20 mouse cellular contexts compared by ENCODE assay signal in the genomic region with DNA sequence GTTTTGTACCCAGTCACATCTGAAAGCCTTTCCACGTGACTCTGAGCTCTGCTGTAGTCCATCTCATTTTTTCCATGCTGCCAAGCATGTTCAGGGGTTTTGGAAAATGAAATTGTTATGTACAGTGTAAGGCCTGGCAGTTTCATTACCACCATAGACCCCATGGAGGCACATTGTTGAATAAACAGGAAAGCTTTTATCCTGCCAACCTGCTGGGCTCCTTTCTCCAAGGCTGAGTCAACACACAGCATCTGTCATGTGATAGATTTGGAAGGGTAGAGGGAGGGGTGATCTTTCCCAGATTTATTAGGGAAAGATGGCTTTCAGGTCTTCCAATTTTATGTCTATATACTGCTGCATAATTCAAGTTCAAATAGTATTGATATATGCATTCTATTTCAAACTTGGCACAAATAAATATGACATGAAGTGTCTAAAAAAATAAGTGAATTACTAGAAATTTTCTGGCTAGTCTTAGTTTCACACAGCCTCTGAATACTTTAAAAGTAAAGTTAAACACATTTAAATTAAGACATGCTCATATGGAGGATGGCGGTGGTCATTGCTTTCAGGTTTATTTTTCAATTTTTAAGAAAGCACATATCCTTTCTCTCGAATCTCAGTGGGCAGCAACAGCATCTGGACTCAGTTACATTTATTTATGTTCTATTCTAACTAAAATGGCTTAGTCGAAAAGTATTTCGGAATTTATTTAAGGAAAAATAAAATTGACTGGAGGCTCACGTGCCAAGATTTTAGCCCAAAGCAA.
A peak's percentile ranks its signal among the peaks of the same experiment; 100 is the strongest.
DNase-seq lines count a peak whose midpoint lies in the region; ATAC-seq lines count a peak whose summit lies in the region.
"Had no signal": no experiment of that assay in that cellular context is flagged by ENCODE, and none has a peak within 500 bp of the region (broad histone marks: within the 10 kb centered on the region; RNA-seq: fewer than 3 reads in every experiment).

No protein-coding gene starts in this region.

- H3K9me3 ChIP-seq in forebrain, embryonic 15.5 days: no peaks in the 10 kb centered on the region
- H3K9me3 ChIP-seq in forebrain, embryonic 11.5 days (ENCODE audit: control insufficient read depth, low read length): no peaks in the 10 kb centered on the region
- H3K9me3 ChIP-seq in forebrain, embryonic 16.5 days (ENCODE audit: control insufficient read depth, low read length): no peaks in the 10 kb centered on the region
- H3K9me3 ChIP-seq: embryonic facial prominence, embryonic 12.5 days; heart, embryonic 13.5 days; hindbrain, embryonic 12.5 days had no signal

- no peak overlapping the region for H3K9ac ChIP-seq in forebrain, embryonic 15.5 days (replicated peaks)
- H3K9ac ChIP-seq in forebrain, embryonic 11.5 days (ENCODE audit: low read length): no peak overlapping the region
- H3K9ac ChIP-seq in forebrain, embryonic 16.5 days (replicated peaks; ENCODE audit: low read depth, low read length): no peak overlapping the region
- H3K9ac ChIP-seq: embryonic facial prominence, embryonic 12.5 days; heart, embryonic 13.5 days; hindbrain, embryonic 12.5 days had no signal

- no peak for DNase-seq in forebrain, embryonic 11.5 days (ENCODE audit: low spot score)
- peak; percentile 1 for DNase-seq in Muller cell, postnatal 12 days (ENCODE audit: inconsistent ontology term)
- peak; percentile 35 for DNase-seq in brain, adult 2 months (ENCODE audit: low read depth, low spot score)
- DNase-seq in left cerebral cortex, adult 8-10 months (ENCODE audit: low spot score in 2 of 2): no peak
- DNase-seq in embryo, embryonic 9.5 days (ENCODE audit: extremely low spot score): no peak
- no peak for DNase-seq in kidney, postnatal 14 days
- DNase-seq: adrenal gland, adult 8-10 months; adrenal gland, postnatal 36 days; cerebellum, adult 2 months; cerebellum, postnatal 10 days; gastrocnemius, postnatal 36 days; heart, adult 11 months; heart, postnatal 4 days; kidney, adult 11 months had no signal

- H3K36me3 ChIP-seq in forebrain, embryonic 15.5 days: no peaks in the 10 kb centered on the region
- no peaks in the 10 kb centered on the region for H3K36me3 ChIP-seq in forebrain, embryonic 11.5 days (ENCODE audit: control insufficient read depth, insufficient read depth, low read length)
- H3K36me3 ChIP-seq in forebrain, embryonic 16.5 days (ENCODE audit: control insufficient read depth, insufficient read depth): no peaks in the 10 kb centered on the region
- H3K36me3 ChIP-seq: embryonic facial prominence, embryonic 12.5 days; heart, embryonic 13.5 days; hindbrain, embryonic 12.5 days had no signal

- H3K27ac ChIP-seq in forebrain, embryonic 15.5 days (replicated peaks): no peak overlapping the region
- H3K27ac ChIP-seq in forebrain, embryonic 11.5 days (ENCODE audit: low read depth, low read length): no peak overlapping the region
- H3K27ac ChIP-seq in forebrain, embryonic 16.5 days (ENCODE audit: low read length): no peak overlapping the region
- H3K27ac ChIP-seq: embryonic facial prominence, embryonic 12.5 days; heart, embryonic 13.5 days; hindbrain, embryonic 12.5 days had no signal

- no peak overlapping the region for H3K4me2 ChIP-seq in forebrain, embryonic 15.5 days (replicated peaks)
- no peak overlapping the region for H3K4me2 ChIP-seq in forebrain, embryonic 11.5 days (ENCODE audit: low read depth, low read length, severe bottlenecking)
- H3K4me2 ChIP-seq in forebrain, embryonic 16.5 days (ENCODE audit: low read length): no peak overlapping the region
- H3K4me2 ChIP-seq: embryonic facial prominence, embryonic 12.5 days; heart, embryonic 13.5 days; hindbrain, embryonic 12.5 days had no signal

- WGBS in forebrain, embryonic 15.5 days: 76% methylated on average over 6 of the region's 6 CpGs
- WGBS in forebrain, embryonic 11.5 days: 79% methylated on average over 6 of the region's 6 CpGs
- WGBS in forebrain, embryonic 16.5 days: 77% methylated on average over 6 of the region's 6 CpGs

- H3K4me1 ChIP-seq in forebrain, embryonic 15.5 days: no peaks in the 10 kb centered on the region
- no peaks in the 10 kb centered on the region for H3K4me1 ChIP-seq in forebrain, embryonic 11.5 days (replicated peaks; ENCODE audit: control insufficient read depth, insufficient read depth, low read length)
- no peaks in the 10 kb centered on the region for H3K4me1 ChIP-seq in forebrain, embryonic 16.5 days (replicated peaks; ENCODE audit: control insufficient read depth, insufficient read depth, low read length)
- H3K4me1 ChIP-seq: embryonic facial prominence, embryonic 12.5 days; heart, embryonic 13.5 days; hindbrain, embryonic 12.5 days had no signal

- no peak overlapping the region for H3K4me3 ChIP-seq in forebrain, embryonic 15.5 days
- no peak overlapping the region for H3K4me3 ChIP-seq in forebrain, embryonic 11.5 days (ENCODE audit: low read depth, low read length)
- H3K4me3 ChIP-seq in forebrain, embryonic 16.5 days (replicated peaks; ENCODE audit: low read length): no peak overlapping the region
- H3K4me3 ChIP-seq: embryonic facial prominence, embryonic 12.5 days; heart, embryonic 13.5 days; hindbrain, embryonic 12.5 days had no signal

- no peaks in the 10 kb centered on the region for H3K27me3 ChIP-seq in forebrain, embryonic 15.5 days
- no peaks in the 10 kb centered on the region for H3K27me3 ChIP-seq in forebrain, embryonic 11.5 days (ENCODE audit: control insufficient read depth, insufficient read depth, low read length)
- no peaks in the 10 kb centered on the region for H3K27me3 ChIP-seq in forebrain, embryonic 16.5 days (replicated peaks; ENCODE audit: control insufficient read depth, insufficient read depth, low read length)
- H3K27me3 ChIP-seq: embryonic facial prominence, embryonic 12.5 days; heart, embryonic 13.5 days; hindbrain, embryonic 12.5 days had no signal

- peak; percentile 78 for ATAC-seq in forebrain, embryonic 15.5 days (replicated peaks)
- ATAC-seq in forebrain, embryonic 11.5 days (replicated peaks; ENCODE audit: low FRiP score): no peak
- peak; percentile 75 for ATAC-seq in forebrain, embryonic 16.5 days
- ATAC-seq: hindbrain, embryonic 16.5 days had no signal

Comparison
In these comparisons a context has a peak if more than half of its experiments do, and no peak if none do; other contexts are left out.
1. DNase-seq: peak in Muller cell, postnatal 12 days (single experiment) and brain, adult 2 months (single experiment); none in forebrain, embryonic 11.5 days (single experiment), left cerebral cortex, adult 8-10 months (0 of 2), embryo, embryonic 9.5 days (single experiment) and kidney, postnatal 14 days (single experiment).